In the genomic region with DNA sequence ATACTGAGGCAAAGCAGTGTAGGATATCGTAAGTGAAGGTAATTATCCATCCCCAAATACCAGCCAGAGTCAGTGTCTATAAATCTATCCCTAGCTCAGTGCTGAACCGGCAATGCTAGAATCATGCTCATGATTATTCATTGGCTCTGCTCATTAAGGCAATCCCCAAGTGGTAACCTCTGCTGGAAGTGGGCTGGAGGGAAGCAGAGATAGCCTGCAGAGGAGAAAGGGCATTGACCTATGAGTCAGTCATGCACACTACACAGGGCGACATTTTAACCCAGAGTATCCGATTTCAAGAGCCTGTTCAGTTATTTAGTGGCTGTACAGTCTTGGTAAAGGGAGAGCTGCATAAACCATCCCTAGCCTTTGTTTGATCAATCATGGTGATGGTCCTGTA, we compare ENCODE assay signal across 12 mouse cellular contexts.
A peak's percentile ranks its signal among the peaks of the same experiment; 100 is the strongest.
DNase-seq lines count a peak whose midpoint lies in the region; ATAC-seq lines count a peak whose summit lies in the region.
"Had no signal": no experiment of that assay in that cellular context is flagged by ENCODE, and none has a peak within 500 bp of the region (broad histone marks: within the 10 kb centered on the region; RNA-seq: fewer than 3 reads in every experiment).

No protein-coding gene starts in this region.

- no peaks in the 10 kb centered on the region for H3K27me3 ChIP-seq in kidney, embryonic 15.5 days
- H3K27me3 ChIP-seq in embryonic facial prominence, embryonic 11.5 days (ENCODE audit: control insufficient read depth, insufficient read depth, low read length): no peaks in the 10 kb centered on the region
- H3K27me3 ChIP-seq in intestine, embryonic 16.5 days (replicated peaks; ENCODE audit: control insufficient read depth, insufficient read depth, low read length): no peaks in the 10 kb centered on the region
- no peaks in the 10 kb centered on the region for H3K27me3 ChIP-seq in neural tube, embryonic 14.5 days (ENCODE audit: control insufficient read depth, insufficient read depth, low read length)
- H3K27me3 ChIP-seq: limb, embryonic 12.5 days had no signal

- H3K4me3 ChIP-seq in kidney, embryonic 15.5 days (replicated peaks): no peak overlapping the region
- H3K4me3 ChIP-seq in embryonic facial prominence, embryonic 11.5 days (ENCODE audit: low read depth, low read length): no peak overlapping the region
- no peak overlapping the region for H3K4me3 ChIP-seq in intestine, embryonic 16.5 days (ENCODE audit: low read length)
- no peak overlapping the region for H3K4me3 ChIP-seq in neural tube, embryonic 14.5 days (ENCODE audit: low read depth, low read length)
- H3K4me3 ChIP-seq: limb, embryonic 12.5 days had no signal

- ATAC-seq in kidney, embryonic 15.5 days (replicated peaks; ENCODE audit: low FRiP score): peak; percentile 90
- ATAC-seq in embryonic facial prominence, embryonic 11.5 days (replicated peaks; ENCODE audit: insufficient number of reproducible peaks, low FRiP score, low TSS enrichment, low read depth): peak; percentile 80
- ATAC-seq in intestine, embryonic 16.5 days: peak; percentile 64
- ATAC-seq in neural tube, embryonic 14.5 days (ENCODE audit: low read depth): peak; percentile 73; the same call in 1 of the 2 replicates
- no peak for ATAC-seq in frontal cortex, adult (ENCODE audit: low TSS enrichment)
- ATAC-seq: forebrain, embryonic 14.5 days had no signal

- WGBS in kidney, embryonic 15.5 days: 7% methylated on average over 4 of the region's 4 CpGs
- 29% methylated on average over 4 of the region's 4 CpGs for WGBS in embryonic facial prominence, embryonic 11.5 days
- WGBS in intestine, embryonic 16.5 days: 19% methylated on average over 4 of the region's 4 CpGs
- 9% methylated on average over 4 of the region's 4 CpGs for WGBS in neural tube, embryonic 14.5 days

- H3K4me2 ChIP-seq in kidney, embryonic 15.5 days: no peak overlapping the region
- no peak overlapping the region for H3K4me2 ChIP-seq in embryonic facial prominence, embryonic 11.5 days (ENCODE audit: low read depth, low read length)
- no peak overlapping the region for H3K4me2 ChIP-seq in intestine, embryonic 16.5 days (ENCODE audit: low read depth, low read length)
- no peak overlapping the region for H3K4me2 ChIP-seq in neural tube, embryonic 14.5 days (ENCODE audit: low read depth, low read length)
- H3K4me2 ChIP-seq: limb, embryonic 12.5 days; lung, embryonic 14.5 days had no signal

- no peak overlapping the region for H3K9ac ChIP-seq in kidney, embryonic 15.5 days
- no peak overlapping the region for H3K9ac ChIP-seq in embryonic facial prominence, embryonic 11.5 days (replicated peaks; ENCODE audit: low read length)
- H3K9ac ChIP-seq in intestine, embryonic 16.5 days (ENCODE audit: low read depth, low read length): no peak overlapping the region
- H3K9ac ChIP-seq in neural tube, embryonic 14.5 days (replicated peaks; ENCODE audit: low read depth, low read length): no peak overlapping the region
- H3K9ac ChIP-seq: limb, embryonic 12.5 days; lung, embryonic 14.5 days had no signal

- peaks cover 12% of the 10 kb centered on the region for H3K4me1 ChIP-seq in kidney, embryonic 15.5 days
- H3K4me1 ChIP-seq in embryonic facial prominence, embryonic 11.5 days (ENCODE audit: control insufficient read depth, insufficient read depth, low read length): no peaks in the 10 kb centered on the region
- no peaks in the 10 kb centered on the region for H3K4me1 ChIP-seq in intestine, embryonic 16.5 days (ENCODE audit: control insufficient read depth, insufficient read depth, low read length)
- peaks cover 9% of the 10 kb centered on the region; the same call in 1 of the 2 replicates for H3K4me1 ChIP-seq in neural tube, embryonic 14.5 days (ENCODE audit: control insufficient read depth, insufficient read depth, low read length)

- no peak for DNase-seq in kidney, adult 11 months
- DNase-seq in embryonic facial prominence, embryonic 11.5 days (ENCODE audit: low spot score): peak; percentile 27
- DNase-seq in thymus, postnatal 10 days (ENCODE audit: low spot score in 2 of 2): no peak
- DNase-seq: gastrocnemius, postnatal 36 days; heart, postnatal 36 days; lung, embryonic 14.5 days had no signal

- H3K36me3 ChIP-seq in kidney, embryonic 15.5 days: no peaks in the 10 kb centered on the region
- H3K36me3 ChIP-seq in embryonic facial prominence, embryonic 11.5 days (replicated peaks; ENCODE audit: control insufficient read depth, insufficient read depth, low read depth, low read length): no peaks in the 10 kb centered on the region
- no peaks in the 10 kb centered on the region for H3K36me3 ChIP-seq in intestine, embryonic 16.5 days (ENCODE audit: control insufficient read depth, insufficient read depth, low read length)
- no peaks in the 10 kb centered on the region for H3K36me3 ChIP-seq in neural tube, embryonic 14.5 days (ENCODE audit: control insufficient read depth, insufficient read depth, low read length)
- H3K36me3 ChIP-seq: limb, embryonic 12.5 days had no signal

- no peaks in the 10 kb centered on the region for H3K9me3 ChIP-seq in kidney, embryonic 15.5 days (replicated peaks)
- no peaks in the 10 kb centered on the region for H3K9me3 ChIP-seq in embryonic facial prominence, embryonic 11.5 days (replicated peaks; ENCODE audit: control insufficient read depth, low read length)
- H3K9me3 ChIP-seq in intestine, embryonic 16.5 days (ENCODE audit: control insufficient read depth, low read length): no peaks in the 10 kb centered on the region
- no peaks in the 10 kb centered on the region for H3K9me3 ChIP-seq in neural tube, embryonic 14.5 days (ENCODE audit: control insufficient read depth, low read length)
- H3K9me3 ChIP-seq: limb, embryonic 12.5 days had no signal

- H3K27ac ChIP-seq in kidney, embryonic 15.5 days: no peak overlapping the region
- H3K27ac ChIP-seq in embryonic facial prominence, embryonic 11.5 days (replicated peaks; ENCODE audit: low read depth, low read length): no peak overlapping the region
- H3K27ac ChIP-seq in intestine, embryonic 16.5 days (ENCODE audit: low read length): no peak overlapping the region
- peak overlapping the region; percentile 55 for H3K27ac ChIP-seq in neural tube, embryonic 14.5 days (ENCODE audit: low read depth, low read length)
- H3K27ac ChIP-seq: limb, embryonic 12.5 days had no signal
